Mouse (Mus musculus): Measurements from ENCODE around the gene Rprml. TPM values are rescaled to one million over a fixed set of nuclear protein-coding genes. Genes with fewer than 3 reads are reported as not detected.

Gene Rprml
- total RNA-seq, 2 experiments from 2014 or later = not detected

Other genes starting within 250 kb of the Rprml start
- gene Plekhm1, start 236.9 kb upstream of the Rprml start, total RNA-seq (2015) = 12.1 and 12.5 TPM in 2 replicates
- 2.9 and 3.9 TPM in 2 replicates for gene Plekhm1, start 236.9 kb upstream of the Rprml start, total RNA-seq (2017)
- not detected in 2 replicates for gene Lrrc37a, start 145.0 kb upstream of the Rprml start, total RNA-seq (2015)
- not detected in 2 replicates for gene Lrrc37a, start 145.0 kb upstream of the Rprml start, total RNA-seq (2017)
- not detected in 2 replicates for gene Gm884, start 28.4 kb upstream of the Rprml start, total RNA-seq (2015)
- not detected in 2 replicates for gene Gm884, start 28.4 kb upstream of the Rprml start, total RNA-seq (2017)
- gene Lyzl6, start 10.7 kb upstream of the Rprml start, total RNA-seq (2015) = not detected in 2 replicates
- gene Lyzl6, start 10.7 kb upstream of the Rprml start, total RNA-seq (2017) = not detected in 2 replicates
- gene Gosr2, start 48.3 kb downstream of the Rprml start, total RNA-seq (2015) = 42.3 and 48.3 TPM in 2 replicates
- 42.2 and 44.1 TPM in 2 replicates for gene Gosr2, start 48.3 kb downstream of the Rprml start, total RNA-seq (2017)
- not detected in 2 replicates for gene Wnt9b, start 100.3 kb downstream of the Rprml start, total RNA-seq (2015)
- gene Wnt9b, start 100.3 kb downstream of the Rprml start, total RNA-seq (2017) = not detected in 2 replicates
- gene Wnt3, start 124.6 kb downstream of the Rprml start, total RNA-seq (2015) = not detected in 2 replicates
- gene Wnt3, start 124.6 kb downstream of the Rprml start, total RNA-seq (2017) = not detected in 2 replicates

Data from megakaryocyte progenitor cell, adult 5-6 weeks (primary cell).